Mouse (Mus musculus): ENCODE results near the gene Atp6v1g3. TPM values are rescaled to one million over a fixed set of nuclear protein-coding genes. Genes with fewer than 3 reads are reported as not detected.

The Atp6v1g3 gene
- polyA plus RNA-seq, 1 experiment = not detected

DNA sequence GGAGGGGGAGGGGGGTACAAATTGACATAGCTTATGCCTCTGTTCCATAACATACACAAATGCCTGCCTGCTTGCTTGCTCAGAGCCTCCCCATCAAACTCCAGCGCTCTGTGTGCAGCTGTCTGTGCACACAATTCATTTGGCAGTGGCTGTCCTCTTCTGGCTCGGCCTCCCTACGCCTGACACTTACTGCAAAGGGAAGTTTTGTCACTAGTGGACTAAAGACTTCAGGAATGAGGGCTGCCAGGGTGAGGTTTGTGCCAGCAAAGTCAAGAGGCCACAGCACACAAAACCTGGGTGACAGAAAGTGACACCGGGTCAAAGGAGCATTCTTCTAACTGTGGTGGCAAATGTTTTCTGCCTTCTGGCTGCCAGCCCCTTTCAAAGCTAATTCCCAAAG, 52.6 kb downstream of the Atp6v1g3 start:
- peak; percentile 82 for DNase-seq (ENCODE audit: low read depth)

GRCm38 (mm10) chr1:138326566-138326965, 53.0 kb downstream of the Atp6v1g3 start:
- peak; percentile 59 for DNase-seq (ENCODE audit: low read depth)
- no peak for TF ChIP-seq POLR2A (IDR thresholded peaks at IDR 0.05; ENCODE audit: borderline replicate concordance, extremely low read depth, insufficient read depth, insufficient read length, poor library complexity, severe bottlenecking)
- no peak for TF ChIP-seq CTCF (IDR thresholded peaks at IDR 0.05; ENCODE audit: borderline replicate concordance, extremely low read depth, insufficient read depth, insufficient read length)

More for the DNA sequence above, 52.6 kb downstream of the Atp6v1g3 start:
- TF ChIP-seq POLR2A (IDR thresholded peaks at IDR 0.05; ENCODE audit: borderline replicate concordance, extremely low read depth, insufficient read depth, insufficient read length, poor library complexity, severe bottlenecking) (no peak), CTCF (IDR thresholded peaks at IDR 0.05; ENCODE audit: borderline replicate concordance, extremely low read depth, insufficient read depth, insufficient read length) (no peak)

GRCm38 (mm10) chr1:138327466-138328245, 54.1 kb downstream of the Atp6v1g3 start:
- DNase-seq (ENCODE audit: low read depth) = no peak
- TF ChIP-seq CTCF (IDR thresholded peaks at IDR 0.05; ENCODE audit: borderline replicate concordance, extremely low read depth, insufficient read depth, insufficient read length) = no peak
- no peak for TF ChIP-seq POLR2A (IDR thresholded peaks at IDR 0.05; ENCODE audit: borderline replicate concordance, extremely low read depth, insufficient read depth, insufficient read length, poor library complexity, severe bottlenecking)

- TF ChIP-seq POLR2A (IDR thresholded peaks at IDR 0.05; ENCODE audit: borderline replicate concordance, extremely low read depth, insufficient read depth, insufficient read length, poor library complexity, severe bottlenecking) = no peak
- peak; percentile 59 for TF ChIP-seq CTCF (IDR thresholded peaks at IDR 0.05; ENCODE audit: borderline replicate concordance, extremely low read depth, insufficient read depth, insufficient read length)
Measured at GRCm38 (mm10) chr1:138328320-138328719, 54.8 kb downstream of the Atp6v1g3 start.

GRCm38 (mm10) chr1:138330556-138330955, 57.0 kb downstream of the Atp6v1g3 start:
- no peak for DNase-seq (ENCODE audit: low read depth)
- no peak for TF ChIP-seq POLR2A (IDR thresholded peaks at IDR 0.05; ENCODE audit: borderline replicate concordance, extremely low read depth, insufficient read depth, insufficient read length, poor library complexity, severe bottlenecking)
- TF ChIP-seq CTCF (IDR thresholded peaks at IDR 0.05; ENCODE audit: borderline replicate concordance, extremely low read depth, insufficient read depth, insufficient read length) = no peak

More at GRCm38 (mm10) chr1:138328320-138328719, 54.8 kb downstream of the Atp6v1g3 start:
- DNase-seq (ENCODE audit: low read depth) = peak; percentile 88

GRCm38 (mm10) chr1:138331596-138331995, 58.1 kb downstream of the Atp6v1g3 start:
- no peak for DNase-seq (ENCODE audit: low read depth)
- TF ChIP-seq CTCF (IDR thresholded peaks at IDR 0.05; ENCODE audit: borderline replicate concordance, extremely low read depth, insufficient read depth, insufficient read length) (no peak), POLR2A (IDR thresholded peaks at IDR 0.05; ENCODE audit: borderline replicate concordance, extremely low read depth, insufficient read depth, insufficient read length, poor library complexity, severe bottlenecking) (no peak)

DNA sequence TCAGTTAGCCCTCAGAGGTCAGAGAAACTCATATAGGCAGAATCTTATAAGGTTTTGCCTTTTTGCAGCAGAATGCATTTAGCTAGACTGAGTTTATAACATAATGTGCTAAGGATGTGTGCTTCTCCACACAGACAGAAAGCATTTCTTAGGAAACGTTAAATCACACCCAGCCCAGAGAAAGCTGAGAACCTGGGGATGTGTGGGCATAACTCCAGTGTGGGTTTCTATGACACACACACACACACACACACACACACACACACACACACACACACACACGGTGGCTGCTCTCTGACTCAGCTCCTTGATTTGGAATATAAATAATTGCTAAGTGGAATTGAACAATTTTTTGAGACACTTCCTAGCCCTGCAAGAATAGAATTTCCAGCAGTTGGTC, 61.2 kb downstream of the Atp6v1g3 start:
- no peak for DNase-seq (ENCODE audit: low read depth)
- no peak for TF ChIP-seq CTCF (IDR thresholded peaks at IDR 0.05; ENCODE audit: borderline replicate concordance, extremely low read depth, insufficient read depth, insufficient read length)
- TF ChIP-seq POLR2A (IDR thresholded peaks at IDR 0.05; ENCODE audit: borderline replicate concordance, extremely low read depth, insufficient read depth, insufficient read length, poor library complexity, severe bottlenecking) = no peak

GRCm38 (mm10) chr1:138337417-138337816, 63.9 kb downstream of the Atp6v1g3 start:
- TF ChIP-seq POLR2A (IDR thresholded peaks at IDR 0.05; ENCODE audit: borderline replicate concordance, extremely low read depth, insufficient read depth, insufficient read length, poor library complexity, severe bottlenecking) (no peak), CTCF (IDR thresholded peaks at IDR 0.05; ENCODE audit: borderline replicate concordance, extremely low read depth, insufficient read depth, insufficient read length) (no peak)
- DNase-seq (ENCODE audit: low read depth) = no peak

Other genes starting within 250 kb of the Atp6v1g3 start
- 0.63 and 1.2 TPM in 2 replicates for gene Ptprc, start 98.0 kb upstream of the Atp6v1g3 start, polyA plus RNA-seq (2012; rRNA removed)

Data from brain, embryonic 14.5 days (tissue).